Mouse (Mus musculus): ENCODE measurements around the gene Pcbp3.
"Not testable (repeated sequence)": the region's sequence is repeated elsewhere in the genome, so short reads cannot be mapped to it uniquely, and the experiment has no call there.

Gene Pcbp3

DNA sequence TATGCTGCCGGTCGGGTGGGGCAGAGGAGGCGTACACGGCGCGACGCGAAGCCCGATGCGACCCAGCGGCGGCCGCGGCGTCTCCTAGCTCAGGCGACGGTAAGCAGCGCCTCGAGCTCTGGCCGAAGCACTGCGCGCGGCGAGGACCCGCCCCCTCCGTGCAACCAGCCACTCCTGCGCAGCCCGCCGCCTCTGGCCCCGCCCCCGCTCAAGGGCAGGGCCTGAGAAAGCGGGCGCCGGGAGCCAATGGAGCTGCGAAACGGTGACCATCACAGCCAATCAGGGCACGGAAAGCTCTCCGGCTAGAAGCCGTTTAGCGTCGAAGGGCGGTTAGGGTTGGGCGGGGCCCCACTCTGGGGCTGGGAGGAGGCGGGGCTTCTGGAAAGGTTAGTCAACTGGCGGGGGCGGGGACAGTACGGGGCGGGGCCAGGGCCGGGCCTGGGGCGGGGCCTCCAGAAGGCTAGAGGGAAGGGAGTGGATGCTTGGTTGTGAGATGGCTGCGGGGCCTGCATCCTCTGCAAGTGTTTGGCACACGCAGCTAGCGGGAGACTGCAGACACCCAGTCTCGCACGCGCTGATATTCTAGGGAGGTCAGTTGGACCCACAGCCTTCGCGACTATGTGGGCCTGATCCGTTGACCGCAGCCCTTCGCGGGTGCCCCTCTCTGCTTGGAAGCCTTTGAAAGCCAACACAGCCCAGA, at the start of gene Pcbp3:
Gene Pcbp3 (minus strand): TSS at position 98 of the 700 bp plus-strand sequence.
- peak; percentile 87 for DNase-seq (ENCODE audit: low spot score)

DNA sequence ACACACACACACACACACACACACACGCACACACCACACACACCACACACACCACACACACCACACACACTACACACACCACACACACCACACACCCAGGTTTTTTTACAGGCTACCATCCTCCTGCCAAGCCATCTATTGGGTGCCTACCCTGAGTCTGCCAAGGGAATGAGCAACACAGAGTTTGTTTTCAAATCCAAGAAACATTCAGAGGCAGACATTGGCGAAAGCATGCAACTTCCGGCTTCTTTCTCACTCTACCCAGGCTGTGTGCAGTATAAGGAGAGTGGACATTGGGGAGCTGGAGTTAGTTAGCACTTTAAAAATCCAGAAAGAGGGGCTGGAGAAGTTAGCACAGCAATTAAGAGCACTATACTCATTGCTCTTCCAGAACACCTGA, 47.0 kb upstream of the Pcbp3 start:
- no peak for DNase-seq (ENCODE audit: low spot score)

DNA sequence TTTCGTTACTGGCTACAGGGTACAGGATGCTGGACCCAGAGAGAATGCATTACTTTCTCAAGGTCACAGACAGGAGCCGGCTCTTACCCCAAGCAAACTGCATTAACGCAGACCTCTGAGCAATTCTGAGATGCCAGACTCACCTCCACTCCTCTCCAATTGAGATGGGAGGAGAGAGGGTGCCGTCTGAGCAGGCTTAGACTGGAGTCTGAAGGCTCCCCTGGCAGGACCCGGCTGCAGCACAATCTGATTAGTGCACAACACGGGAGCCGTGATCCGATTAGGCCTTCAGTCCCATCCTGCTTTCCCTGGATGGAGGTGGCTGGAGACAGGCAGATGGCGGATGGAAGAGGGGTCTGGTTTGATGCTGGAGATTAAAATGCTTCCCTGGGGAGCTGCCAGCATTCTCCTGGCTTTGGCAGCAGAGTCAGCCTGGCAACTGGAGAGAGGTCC, 46.4 kb upstream of the Pcbp3 start:
- peak; percentile 33 for DNase-seq (ENCODE audit: low spot score)

DNA sequence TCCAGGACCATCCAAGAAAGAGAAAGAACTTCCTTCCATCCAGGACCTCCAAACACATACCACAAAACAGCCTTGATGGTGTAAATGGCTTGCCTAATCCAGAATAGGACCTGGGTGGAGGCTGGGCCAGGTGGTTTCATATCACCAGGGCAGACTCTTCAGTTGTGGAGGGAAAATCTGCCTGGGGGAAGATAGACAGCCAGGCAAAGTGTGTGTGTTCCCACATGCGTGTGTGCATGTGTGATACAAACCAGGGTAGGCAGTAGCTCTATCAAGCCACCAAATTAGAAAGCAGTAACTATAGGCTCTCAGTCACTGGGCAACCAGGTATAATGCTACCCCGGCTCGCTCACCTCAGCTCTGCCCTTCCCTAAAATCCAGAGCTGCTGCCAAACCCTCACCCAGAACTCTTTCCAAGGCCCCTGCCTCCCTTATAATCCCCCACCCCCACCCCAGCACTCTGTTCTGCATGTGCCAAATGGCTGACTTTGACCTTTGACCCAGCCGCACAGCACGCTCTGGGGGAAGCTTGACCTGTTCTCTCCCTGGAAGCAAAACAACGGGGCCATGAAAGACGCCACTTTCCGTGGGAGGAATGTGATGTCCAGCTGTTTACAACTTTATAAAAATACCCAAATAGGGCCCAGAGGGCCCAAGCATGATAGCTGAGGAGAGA, 45.9 kb upstream of the Pcbp3 start:
- peak; percentile 33 for DNase-seq (ENCODE audit: low spot score)

DNA sequence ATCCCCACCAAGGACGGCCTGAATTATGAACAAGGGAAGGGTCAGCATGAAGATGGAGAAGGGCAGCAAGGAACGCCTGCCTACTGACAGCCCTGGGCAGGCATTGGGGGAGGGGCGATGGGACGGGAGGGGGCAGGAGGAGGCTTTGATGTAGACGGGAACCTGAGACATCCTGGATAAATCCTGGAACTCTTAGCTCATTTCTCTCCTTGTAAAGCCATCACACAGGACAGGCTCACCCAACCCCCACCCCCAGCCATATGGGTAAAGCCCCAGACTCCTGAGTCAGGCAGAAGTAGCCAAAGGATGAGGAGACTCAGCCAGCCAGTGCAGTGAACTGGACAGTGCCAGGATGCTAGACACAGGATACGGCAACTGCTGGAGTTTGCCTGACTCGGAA, 43.2 kb upstream of the Pcbp3 start:
- DNase-seq (ENCODE audit: low spot score): no peak

DNA sequence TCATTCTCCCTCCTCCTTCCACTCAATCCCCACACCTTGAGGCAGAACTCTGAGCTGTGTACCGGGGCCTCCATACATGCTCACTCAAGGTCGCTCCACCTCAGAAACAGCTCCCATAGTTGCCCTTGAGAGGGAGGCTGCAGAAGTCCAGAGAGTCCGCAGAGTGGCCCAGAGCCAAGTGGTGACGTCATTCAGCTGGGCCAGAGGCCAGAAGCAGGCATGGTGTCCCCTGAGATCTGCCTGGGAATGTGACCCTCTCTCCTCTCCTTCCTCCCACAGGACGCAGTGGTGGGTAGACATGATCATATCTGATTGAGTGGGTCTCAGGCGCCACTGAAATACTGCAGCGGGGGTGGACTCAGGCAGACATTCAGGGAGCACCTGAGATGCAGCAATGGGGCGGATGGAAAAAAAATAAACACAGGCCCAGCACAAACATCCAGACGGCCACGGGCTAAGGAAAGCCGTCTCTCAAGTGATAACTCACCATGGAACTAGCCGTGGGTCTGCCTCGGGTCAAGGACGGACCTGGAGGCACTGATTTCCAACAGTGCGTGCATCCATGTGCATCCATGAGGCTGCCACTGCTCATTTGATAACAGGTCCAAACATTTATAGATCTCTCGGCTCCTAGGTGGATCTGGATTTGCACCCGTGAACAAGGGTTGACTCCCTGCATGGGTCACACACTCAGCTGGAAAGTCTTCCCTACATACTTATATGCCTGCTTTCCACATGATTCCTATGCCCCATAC, 36.2 kb upstream of the Pcbp3 start:
- DNase-seq (ENCODE audit: low spot score): peak; percentile 77

DNA sequence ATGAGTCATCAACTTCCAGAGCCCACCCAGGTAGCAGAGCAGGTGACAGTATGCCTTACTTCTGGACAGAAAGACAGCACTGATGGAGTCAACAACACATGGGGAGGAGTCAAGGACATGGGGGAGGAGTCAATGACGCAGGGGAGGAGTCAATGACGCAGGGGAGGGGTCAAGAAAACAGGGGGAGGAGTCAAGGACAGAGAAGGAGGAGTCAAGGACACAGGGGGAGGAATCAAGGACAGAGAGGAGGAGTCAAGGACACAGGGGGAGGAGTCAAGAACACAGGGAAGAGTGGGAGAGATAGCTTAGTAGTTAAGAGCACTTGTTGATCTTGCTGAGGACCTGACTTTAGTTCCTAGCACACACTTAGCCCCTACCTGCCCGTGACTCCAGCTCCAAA, 30.8 kb upstream of the Pcbp3 start:
- DNase-seq (ENCODE audit: low spot score): no peak

DNA sequence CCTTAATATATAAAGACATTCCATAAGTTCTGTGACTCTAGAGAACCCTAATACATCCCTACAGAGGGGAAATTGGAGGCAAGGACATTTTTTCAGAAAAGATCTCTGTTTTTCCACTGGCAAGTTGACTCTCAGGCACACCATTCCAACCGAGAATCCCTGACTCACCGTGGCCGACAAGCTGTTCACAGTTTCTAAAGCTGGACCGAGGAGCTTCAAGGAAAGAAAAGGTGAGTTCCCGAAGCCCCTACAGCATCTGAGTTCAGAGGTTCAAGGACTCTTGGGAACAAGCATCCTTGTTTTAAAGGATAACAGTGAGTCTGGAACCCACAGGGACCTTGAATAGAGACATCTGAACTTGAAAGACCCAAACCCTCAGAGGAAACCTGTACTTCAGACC, 26.9 kb upstream of the Pcbp3 start:
- no peak for DNase-seq (ENCODE audit: low spot score)

DNA sequence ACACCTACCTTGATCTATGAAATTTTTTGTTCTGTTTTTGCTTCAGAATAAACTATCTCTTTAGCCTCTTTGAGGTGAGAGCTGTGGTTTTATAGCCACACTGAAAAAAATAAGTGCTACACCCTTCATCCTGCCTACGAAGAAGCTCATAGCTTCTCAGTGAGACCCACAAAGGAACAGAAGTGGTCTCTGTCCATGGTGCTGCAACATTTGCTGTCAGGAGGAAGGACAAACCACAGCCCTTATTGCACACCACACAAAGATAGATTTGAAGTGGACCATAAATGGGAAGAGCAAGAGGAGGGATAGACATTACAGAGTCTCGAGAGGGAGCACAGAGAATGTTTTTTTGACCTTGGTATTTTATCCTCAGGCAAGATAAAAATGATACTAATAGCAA, 16.4 kb upstream of the Pcbp3 start:
- DNase-seq (ENCODE audit: low spot score): peak; percentile 22

DNA sequence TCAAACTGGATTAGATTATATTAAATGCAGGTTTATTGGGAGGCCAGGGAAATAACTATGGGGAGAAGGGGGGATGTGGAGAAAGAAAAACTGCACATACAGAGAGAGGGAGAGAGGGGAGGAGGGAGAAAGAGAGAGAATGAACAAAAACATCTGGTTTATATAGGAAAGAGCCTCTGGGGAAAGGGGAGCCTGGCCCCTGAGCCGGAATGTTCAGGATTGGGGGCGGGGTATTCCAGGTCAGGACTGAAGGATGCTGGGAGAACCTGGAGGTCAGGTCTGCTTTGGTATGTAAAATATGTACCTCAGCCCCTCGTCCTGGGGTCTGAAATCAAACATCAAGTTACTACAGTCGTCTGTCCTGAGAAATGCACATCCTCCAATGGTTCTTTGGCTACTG, 15.0 kb upstream of the Pcbp3 start:
- no peak for DNase-seq (ENCODE audit: low spot score)

DNA sequence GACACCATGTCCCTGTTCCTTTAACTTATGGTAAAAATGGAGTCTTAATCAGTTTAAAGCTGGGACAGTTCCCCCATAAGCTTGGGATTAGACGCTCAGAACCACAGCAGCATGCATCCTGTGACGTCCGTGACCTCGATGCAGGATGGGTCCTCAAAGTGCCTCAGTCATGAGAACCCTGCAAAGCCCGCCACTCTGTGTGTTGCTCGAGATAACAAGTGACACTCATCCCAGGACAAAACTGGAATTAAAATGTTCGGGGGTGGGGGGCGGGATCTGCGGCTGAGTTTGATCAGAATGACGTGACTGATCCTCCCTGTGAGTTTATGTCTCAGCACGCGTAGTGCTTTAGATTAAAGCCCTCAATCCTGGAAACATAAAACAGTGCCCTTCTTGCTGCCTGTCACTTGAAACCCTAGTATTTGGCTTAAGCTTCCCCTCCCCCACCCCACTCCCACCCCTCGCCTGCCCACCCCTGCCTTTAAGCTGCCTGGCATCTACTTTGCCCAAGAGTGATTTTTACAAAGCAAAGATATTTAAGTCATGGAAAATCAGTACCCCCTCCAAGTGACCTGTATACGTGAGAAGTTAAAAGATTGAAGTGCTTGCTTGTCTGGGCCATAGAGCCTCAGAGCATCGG, 12.2 kb upstream of the Pcbp3 start:
- DNase-seq (ENCODE audit: low spot score): no peak

DNA sequence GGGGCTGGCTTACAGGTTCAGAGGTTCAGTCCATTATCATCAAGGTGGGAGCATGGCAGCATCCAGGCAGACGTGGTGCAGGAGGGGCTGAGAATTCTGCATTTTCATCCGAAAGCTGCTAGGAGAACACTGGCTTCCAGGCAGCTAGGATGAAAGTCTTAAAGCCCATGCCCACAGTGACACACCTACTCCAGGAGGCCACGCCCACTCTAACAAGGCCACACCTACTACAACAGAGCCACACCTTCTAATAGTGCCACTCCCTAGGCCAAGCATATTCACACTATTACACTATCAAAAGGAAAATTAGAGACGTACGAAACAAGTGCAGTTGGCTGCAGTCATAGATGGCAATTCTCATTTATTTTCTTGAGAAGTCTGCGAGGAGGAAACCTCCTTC, 10.6 kb upstream of the Pcbp3 start:
- not testable (repeated sequence) for DNase-seq (ENCODE audit: low spot score)

DNA sequence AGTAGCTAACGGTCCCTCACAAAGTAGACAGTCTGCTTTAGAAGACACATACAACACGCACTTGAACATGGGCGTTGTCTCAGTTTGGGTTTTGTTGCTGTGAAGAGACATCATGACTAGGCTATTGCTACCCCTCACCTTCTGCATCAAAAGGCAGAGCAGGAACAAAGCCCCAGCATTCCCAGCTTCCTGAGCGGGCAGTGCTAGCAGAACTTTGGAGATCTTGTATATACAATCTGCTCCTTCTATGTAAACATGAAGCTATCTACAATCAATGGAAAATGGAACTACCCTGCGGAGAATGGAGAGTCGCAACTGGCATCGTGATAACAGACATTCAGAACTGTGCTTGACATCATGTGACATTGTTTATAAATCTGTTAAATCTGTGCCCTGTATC, 9.3 kb upstream of the Pcbp3 start:
- no peak for DNase-seq (ENCODE audit: low spot score)

DNA sequence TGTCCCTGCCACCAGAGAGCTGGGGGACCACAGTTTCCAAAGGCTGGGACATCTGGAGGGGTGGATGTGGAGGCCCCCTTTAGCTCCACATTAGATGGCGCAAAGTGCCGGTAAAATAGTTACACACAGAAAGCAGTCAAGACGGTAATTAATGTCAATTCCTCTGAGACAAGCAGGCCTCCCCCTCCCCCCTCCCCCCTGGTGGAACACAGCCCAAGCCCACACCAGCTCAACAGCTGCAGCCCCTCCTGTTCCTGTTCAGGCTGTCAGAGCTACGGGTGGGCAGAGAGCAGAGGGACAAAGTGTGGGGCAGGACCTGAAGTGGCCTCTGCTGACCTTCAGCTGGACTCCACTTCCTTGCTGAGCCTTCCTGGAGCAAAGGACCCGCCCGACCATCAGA, 2.7 kb upstream of the Pcbp3 start:
- no peak for DNase-seq (ENCODE audit: low spot score)

DNA sequence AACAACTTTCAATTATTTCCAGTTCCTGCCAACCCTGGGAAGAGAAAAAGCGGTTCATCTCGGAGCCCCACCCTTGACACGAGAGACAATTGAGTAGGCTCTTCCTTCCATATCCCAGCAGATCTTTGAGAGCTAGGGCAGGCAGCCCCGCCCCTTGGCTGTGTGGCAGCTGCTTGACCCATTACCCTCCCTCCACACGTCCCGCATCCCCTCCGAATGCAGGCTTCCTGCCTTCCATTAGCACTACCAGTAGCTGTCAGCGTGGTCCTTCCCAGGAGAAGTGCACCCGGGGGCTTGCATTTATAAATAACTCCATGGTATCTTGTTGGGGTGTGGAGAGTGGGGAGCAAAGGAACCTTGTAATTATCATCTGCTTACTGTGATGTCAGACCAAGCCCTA, 2.3 kb upstream of the Pcbp3 start:
- DNase-seq (ENCODE audit: low spot score): no peak

DNA sequence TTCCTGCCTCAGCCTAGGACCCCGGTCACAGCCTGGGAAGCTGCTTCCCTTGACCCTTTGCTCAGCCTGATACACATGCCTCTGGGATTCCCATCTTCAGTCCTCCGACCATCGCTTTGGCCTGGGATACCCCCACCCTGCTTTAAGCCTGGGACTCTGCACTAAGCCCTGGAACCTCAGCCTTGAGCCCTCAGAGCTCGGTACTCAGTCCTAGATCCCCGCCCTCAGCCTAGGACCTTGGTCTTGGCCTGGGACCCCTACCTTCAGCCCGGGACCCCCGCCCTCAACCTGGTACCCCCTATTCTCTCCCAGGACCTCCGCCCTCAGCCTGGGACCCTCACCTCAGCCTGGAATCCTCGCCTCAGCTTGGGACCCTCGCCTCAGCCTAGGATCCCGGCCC, 531 bp downstream of the Pcbp3 start:
- no peak for DNase-seq (ENCODE audit: low spot score)

DNA sequence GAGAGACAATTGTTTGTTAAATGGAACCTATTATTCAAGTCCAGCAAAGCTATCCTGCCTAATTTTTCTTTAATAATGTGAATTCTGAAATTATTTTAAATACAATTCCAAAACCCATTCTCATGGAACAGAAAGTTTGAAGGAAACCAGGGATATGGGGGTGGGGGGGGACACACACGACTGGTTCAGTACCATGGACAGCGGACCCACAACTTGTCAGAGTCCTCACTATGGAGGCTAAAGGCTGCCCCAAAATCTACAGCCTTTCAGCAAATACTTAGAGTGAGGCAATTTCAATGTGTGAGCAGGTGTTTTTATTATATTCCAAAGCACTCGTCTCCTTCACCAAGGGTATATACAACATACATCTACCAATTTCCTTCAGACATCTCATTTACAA, 3.5 kb downstream of the Pcbp3 start:
- no peak for DNase-seq (ENCODE audit: low spot score)

DNA sequence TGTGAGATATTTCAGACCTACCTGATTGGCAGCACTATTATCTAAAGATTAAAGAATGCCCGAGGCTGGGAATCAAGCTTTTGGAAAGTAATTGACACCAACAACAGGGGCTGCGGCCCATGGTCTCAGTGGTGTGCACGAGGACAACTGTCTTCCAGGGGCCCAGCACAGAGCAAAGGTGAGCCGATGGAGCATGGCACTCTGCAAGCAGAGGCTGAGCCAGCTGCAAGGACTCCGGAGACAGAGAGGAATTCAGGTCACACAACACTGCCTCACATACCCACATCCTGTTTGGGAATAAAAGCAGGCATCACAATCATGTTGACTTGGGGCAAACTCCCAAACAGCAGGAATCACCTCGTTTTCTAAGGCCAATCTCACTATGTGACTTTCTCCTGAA, 5.5 kb downstream of the Pcbp3 start:
- no peak for DNase-seq (ENCODE audit: low spot score)

DNA sequence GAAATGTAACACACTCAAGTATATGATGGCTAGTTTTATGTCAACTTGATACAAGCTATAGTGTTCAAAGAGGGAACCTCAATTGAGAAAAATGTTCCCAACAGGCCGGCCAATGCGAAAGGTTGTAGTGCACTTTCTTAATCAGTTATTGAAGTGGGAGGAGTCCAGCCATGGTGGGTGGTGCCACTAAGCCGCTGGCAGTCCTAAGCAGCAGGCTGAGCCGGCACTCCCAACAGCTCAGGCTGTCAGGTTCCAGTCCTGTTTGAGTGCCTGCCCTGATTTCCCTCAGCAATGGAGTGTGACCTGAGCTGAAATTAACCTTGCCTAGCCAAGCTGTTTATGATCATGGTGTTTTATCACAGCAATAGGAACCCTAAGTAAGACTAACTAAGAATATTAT, 20.6 kb downstream of the Pcbp3 start:
- no peak for DNase-seq (ENCODE audit: low spot score)

DNA sequence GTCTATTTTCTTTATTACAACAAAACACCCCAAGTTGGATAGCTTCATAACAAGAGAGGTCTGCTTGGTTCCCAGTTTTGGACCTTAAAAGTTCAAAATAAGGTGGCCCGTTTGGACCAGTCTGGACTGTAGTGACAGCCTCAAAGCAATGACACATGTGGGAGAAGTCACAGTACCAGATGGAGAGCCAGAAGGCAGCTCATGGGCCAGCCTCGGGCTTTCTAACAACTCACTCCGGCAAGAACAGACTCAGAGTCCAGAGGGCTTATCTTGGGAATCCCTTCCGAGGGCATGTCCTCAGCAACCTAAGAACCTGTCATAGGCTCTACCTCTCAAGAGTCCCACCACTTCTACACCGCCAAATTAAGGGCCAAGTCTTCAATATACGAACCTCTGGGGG, 24.9 kb downstream of the Pcbp3 start:
- DNase-seq (ENCODE audit: low spot score): no peak

DNA sequence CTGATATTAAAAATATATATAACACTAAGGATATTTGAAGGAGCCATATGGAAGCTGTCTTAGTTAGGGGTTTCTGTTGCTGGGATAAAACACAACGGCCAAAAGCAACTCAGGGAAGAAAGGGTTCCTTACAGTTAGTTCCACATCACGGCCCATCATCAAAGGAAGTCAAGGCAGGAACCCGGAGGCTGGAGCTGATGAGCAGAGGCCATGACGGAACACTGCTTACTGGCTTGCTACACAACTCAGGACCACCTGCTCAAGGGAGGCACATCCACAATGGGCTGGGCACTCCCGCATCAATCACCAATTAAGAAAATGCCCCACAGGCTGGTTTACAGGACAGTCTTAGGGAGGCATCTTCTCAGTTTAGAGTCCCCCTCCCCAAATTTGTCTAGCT, 26.9 kb downstream of the Pcbp3 start:
- no peak for DNase-seq (ENCODE audit: low spot score)

DNA sequence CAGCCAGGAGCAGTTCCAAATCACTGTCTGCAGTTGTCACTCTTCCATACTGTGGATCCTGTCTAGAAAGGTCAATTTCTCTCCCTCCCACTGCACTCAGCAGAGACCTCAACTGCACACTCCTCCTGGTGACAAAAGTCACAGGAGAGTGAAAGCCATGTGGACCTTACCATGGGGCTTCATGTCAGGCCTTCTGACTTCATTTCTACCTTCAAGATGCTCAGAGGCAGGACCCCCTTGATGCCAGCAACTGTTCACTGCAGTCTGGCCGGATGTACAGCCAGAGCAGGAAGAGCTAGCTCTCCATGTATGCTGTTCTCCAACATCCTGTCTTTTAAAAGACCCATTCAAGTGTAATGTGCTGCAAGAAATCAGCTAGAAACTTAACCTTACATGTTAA, 29.9 kb downstream of the Pcbp3 start:
- no peak for DNase-seq (ENCODE audit: low spot score)

DNA sequence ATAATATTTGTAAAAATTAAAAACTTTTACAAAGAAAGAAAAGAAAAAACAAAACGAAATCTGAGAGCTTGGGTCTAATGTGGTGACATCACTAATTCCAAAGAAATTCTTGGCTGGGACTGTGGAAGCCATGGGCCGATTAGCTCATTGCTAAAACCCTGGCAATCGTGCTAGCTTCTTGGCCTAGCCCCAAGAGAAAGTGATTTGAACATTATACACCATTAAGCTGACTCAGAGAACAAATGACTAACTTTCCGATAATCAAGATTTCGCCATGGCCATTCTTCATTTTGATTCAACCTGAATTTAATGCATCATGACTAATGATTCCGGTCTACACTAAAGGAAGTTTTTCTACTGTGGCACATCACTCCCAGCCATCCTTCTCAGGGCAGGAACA, 30.6 kb downstream of the Pcbp3 start:
- DNase-seq (ENCODE audit: low spot score): peak; percentile 57

All from ovary, postnatal 14 days (tissue).